Mouse (Mus musculus) common myeloid progenitor, adult 5-6 weeks (primary cell): ENCODE results near the gene Neb. TPM values are rescaled to one million over a fixed set of nuclear protein-coding genes. Genes with fewer than 3 reads are reported as not detected.
A peak's percentile ranks its signal among the peaks of the same experiment; 100 is the strongest.
"Not testable (repeated sequence)": the region's sequence is repeated elsewhere in the genome, so short reads cannot be mapped to it uniquely, and the experiment has no call there.

Experiments
- ATAC-seq: replicated peaks from 2 replicates; pipeline ENCODE4 v1.8.0; 2016; ENCODE audit warnings: low read depth, mild to moderate bottlenecking, moderate TSS enrichment, inconsistent platforms; ENCODE audit not compliant: poor library complexity, severe bottlenecking
- total RNA-seq: library from RNA; stranded (forward); fragments of 200-1000, 187-1606 nt; gene quantifications from 2 replicates; pipeline ENCODE4 v1.2.3, GENCODE M21; 2017

The Neb gene
- total RNA-seq, 1 experiment from 2014 or later, result 0.32 TPM

DNA sequence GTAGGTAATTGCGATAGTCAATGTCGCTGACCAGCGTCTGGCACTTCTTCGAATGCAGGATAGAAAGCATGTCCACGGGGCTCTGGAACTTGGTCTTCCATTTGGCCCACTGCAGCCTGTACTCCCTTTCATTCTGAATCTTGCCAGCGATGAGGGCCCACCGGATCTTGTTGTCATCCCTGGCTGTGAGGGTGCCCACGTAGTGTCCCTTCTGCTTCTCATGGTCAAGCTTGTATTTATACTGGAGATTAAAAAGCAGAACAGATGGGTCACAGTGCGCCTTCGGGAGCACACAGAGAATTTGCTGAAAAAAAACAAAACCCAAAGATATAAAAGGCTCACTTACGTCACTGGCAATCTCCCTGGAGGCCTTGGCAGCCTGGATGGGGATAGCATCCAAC lies 165.7 kb downstream of the Neb start:
- ATAC-seq, result no peak

DNA sequence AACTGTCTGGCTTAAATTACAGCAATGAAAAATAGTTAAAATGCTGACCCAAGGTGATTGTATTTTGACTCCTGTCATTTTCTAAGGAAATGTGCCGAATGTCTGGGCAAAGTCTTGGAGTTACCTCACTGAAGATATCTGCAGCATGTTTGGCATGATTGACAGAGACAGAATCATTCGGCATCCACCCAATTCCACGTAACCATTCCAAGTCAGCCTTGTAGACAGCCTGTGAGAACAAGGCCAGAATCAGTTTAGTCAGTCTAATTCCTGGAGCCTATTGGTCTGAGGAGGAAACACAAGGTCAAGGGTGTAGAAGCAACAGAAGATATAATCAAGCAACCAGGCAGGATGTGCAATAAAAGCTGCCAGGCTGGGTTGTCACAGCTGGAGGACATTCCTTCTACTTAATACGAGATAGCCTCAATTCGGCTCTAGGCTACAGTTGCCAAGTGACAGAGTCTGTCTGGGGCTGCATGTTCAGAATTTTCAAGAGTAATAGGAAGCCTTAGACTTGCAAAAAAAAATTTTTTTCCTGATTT lies 166.8 kb downstream of the Neb start:
- no peak for ATAC-seq

DNA sequence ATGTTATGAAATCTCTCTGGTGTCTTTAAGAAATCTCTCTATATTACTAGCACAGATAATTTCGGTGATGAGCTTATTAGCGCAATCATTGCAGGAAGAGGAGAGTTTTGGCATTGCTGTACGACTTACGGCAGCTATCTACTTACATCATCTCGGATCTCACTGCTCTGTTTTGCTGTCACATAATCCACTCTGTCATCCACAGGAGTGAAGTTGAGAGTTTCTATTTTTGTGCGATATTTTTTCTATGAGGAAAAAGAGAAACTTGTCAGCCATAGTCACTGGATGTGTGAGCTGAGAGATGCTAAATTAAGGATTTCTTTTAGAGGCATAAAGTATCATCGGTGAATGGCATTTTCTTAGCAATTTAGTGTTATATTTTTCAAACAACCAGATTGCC lies 167.6 kb downstream of the Neb start:
- no peak for ATAC-seq

DNA sequence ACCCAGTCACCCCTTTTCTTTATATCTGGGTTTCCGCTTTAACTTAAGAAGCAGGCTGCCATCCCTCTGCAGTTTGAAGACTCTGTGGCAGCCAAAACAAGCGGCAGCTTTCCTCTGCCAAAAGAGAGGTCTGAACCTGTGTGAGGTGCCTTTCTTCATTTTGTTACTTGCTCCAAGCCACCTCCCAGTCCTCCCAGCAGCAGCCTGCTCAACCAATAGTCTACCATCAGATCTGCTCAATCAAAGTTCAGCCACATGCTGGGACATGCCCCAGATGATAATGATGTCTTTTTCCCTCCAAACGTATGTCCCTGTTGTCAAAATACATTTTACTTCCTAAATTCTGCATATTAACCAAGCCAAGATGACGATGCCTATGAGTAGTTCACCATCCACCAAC lies 173.3 kb downstream of the Neb start:
- no peak for ATAC-seq

DNA sequence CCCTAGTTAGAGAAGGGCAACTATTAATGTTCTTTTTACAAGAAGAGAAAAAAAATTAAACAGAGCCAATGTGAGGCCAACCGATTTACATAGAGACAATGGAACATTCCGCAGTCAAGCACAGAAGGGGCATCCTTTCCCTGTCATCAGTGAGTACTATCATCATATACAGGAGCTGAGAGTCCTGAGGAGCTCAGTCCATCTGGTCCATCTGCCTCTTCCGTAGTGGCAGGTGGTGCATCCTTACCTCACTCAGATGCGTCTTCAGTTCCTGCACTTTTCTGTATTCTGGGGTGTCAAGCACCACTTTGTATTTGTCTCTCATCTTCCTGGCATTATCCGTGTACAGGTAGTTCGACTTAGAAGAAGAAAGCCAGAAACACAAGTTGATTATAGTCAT lies 184.6 kb downstream of the Neb start:
- no peak for ATAC-seq

DNA sequence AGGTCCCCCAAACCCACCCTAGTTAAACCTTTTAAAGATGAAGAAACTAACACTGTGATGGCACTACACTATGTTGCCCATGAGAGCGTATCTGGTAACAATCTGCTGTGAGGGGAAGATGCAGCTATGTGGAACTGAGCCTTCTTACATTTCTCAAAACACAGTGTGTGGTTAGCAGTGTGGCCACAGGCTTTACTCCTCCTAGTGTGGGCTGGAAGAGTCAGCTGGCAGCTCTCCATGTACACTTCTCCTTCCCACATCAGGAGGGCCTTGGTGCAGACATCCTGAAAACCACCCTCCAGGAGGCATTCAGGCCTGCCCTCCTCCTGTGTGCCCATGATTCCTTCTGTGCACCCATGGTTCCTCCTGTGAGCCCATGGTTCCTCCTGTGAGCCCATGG lies 198.6 kb downstream of the Neb start:
- peak; percentile 78 for ATAC-seq

DNA sequence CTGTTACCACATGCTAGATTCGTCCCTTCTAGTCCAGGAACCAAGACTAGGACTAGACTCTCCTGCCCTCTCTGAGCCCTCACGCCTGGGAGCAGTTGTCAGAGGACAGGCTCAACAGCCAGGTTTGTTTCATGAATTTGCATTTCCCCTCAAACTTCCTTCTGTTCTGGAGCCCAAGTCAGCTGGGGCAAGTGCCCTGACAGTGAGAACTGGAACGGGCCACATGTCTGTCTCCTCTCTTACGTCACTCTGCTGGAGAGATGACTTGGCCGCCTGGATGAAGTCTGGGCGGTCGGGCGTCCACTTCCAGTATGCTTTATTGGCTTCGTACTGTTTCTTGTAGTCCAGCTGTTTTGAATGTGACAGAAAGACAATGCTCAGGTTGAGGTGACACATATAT lies 200.5 kb downstream of the Neb start:
- ATAC-seq, result no peak

DNA sequence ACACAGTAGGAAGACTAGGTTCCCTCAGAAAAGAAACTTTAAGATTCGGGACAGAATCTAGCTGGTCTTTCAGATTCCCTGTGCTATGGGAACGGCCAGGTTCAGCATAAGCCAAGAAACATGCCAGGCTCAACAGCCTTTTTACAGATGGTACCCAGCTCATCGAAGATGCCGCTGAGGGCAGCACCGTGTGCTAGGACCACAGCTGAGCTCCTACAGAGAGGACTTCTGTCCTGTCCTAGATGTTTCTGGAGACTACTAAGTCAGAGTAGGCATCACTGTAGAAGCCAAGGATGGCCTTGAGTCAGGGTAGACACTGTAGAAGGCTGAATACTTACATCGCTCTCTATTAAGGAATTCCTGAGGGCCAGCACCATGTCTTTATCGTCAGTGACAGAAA lies 201.1 kb downstream of the Neb start:
- no peak for ATAC-seq

DNA sequence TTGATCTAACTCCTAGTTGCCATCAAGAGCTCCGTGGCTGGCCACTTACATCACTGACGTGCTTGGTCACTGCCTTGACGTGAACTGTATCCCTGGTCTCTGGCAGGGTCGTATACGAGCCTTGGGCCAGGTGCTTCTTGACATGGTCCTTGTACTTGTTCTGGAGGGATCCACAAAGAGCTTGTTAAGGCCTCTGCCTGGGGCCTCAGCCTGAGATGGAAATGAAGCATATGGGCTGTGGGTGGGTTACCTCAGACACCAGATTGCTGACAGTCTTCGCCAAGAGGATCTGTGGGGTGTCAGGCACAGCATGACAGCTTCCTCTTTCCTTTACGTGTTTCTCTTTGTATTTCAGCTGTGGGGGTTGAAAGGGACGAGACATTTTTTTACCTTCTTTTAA lies 201.7 kb downstream of the Neb start:
- peak; percentile 82 for ATAC-seq

DNA sequence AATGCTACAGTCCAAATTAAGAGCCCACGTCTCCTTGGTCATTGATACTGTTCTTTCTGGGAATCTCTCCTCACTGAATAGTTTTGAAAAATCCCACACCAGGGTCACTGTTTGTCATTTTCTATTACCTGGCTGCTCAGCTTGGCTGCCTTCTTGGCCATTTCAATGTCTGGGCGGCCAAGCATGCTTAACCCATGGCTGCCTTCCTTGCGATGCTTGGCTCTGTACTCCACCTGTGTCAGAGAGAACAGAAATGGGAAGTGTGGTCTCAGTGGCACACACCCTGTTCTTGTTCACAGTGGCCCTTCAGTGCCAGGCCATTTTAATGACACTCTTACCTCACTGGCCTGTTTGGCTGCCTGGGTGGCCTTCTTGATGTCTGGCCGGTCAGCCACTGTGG lies 203.3 kb downstream of the Neb start:
- no peak for ATAC-seq

DNA sequence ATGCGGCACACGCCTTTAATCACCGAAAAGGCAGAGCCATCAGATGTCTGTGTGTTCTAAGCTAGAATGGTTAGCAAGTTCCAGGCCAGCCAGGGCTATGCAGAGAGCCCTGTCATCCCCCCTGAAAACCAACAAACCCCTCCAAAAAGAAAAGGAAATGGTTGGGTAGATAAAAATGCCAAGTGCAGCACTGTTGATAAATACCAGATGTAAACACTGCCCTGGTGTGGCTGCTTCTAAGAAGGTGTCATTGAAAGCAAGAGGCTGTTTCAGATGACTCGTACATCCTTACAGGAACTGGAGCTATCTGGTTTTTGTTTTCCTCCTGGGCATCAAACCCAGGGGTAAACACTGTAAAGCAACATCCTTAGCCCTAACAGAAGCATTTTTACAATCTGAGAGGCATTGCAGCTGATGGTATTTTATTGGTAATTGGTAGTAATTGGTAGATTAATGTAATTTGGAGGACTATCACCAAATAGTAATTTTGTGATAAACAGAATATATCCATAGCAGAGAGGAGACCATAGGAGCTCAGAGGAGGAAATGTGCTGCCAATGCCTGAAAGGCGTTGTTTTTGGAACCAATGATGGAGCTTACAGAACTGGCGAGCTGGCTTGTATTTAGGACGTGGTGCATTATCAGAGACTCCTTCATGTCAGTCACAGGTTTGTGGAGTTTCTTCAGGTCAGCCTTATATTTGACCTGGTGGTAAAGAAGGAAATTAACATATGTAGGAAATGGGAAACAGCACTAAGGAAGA lies 208.8 kb downstream of the Neb start:
- ATAC-seq, result peak; percentile 86

DNA sequence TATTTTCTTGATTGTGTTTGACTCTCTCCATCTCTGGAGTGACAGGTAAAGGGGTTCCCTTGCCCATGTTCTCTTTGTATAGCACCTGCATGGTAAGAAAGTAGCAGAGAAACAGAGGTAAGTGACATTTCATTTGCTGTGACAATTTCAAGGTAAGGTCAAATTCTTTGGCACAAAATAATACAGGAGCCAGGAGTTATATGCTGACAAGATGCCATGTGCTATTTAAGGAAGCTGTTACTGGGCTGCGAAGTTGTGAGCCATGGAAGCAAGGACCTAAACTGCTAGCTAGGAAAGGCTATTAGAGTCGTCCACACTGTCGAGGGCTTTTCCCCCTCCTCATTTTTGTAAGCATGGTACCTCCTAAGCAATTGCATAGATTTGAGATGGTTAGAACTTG lies 225.2 kb downstream of the Neb start:
- ATAC-seq, result no peak

DNA sequence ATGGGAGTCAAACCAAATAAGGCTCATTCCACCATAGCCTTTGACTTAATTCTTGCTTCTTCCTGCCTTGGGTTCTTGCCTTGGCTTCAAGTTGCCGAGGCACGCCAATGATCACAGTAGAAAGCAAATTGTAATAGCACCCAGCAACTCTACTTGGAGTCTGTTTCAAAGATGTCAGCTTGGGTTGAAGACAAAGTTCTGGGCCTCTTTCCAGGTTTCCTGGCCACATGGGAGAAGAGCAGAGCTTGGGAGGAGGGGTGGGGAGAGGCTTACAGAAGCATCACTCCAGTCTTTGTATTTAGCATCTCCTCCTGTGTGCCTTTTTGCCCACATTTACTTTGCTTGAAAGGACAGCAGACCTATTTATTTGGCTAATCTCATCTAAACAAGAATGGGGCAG lies 244.9 kb downstream of the Neb start:
- no peak for ATAC-seq

DNA sequence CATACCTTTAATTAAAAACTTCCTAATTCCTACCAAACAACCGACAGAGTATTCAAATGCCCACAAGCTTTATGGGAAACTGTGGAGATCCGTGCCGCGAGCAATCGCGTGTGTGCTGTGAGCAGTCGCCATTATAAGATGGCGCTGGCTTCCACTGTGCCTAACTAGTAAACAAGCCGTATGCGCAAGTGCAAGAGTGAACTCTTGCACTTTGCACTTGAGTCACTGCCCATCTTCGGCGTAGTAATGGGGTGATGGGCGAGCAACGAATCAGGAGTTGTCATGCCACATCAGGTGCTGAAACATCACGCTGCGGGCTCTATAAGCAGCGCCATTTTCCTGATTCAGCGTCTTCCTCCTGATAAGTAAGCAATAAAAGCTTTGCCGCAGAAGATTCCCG lies 246.9 kb downstream of the Neb start:
- not testable (repeated sequence) for ATAC-seq

DNA sequence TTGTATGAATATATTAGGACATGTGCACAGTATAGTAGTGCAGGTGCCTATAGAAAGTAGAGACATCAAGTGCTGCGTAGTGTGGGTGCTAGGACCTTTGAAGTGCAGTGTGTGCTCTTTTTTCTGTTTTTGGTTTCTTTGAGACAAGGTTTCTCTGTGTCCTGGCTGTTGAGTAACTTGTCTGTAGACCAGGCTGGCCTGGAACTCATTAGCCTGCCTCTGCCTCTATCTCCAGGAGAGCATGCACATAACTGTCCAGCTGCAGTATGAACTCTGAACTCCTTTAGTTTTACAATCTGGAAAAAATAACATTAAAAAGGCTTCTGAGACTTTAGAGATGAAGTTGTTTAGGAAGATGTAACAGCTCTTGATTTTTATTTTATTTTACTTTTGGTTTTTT lies 264.2 kb downstream of the Neb start:
- ATAC-seq, result no peak

Other genes with a start within 250 kb of the Neb start
- gene Arl5a, start 46.4 kb upstream of the Neb start, total RNA-seq, result 48.3 and 50.2 TPM in 2 replicates